Mouse (Mus musculus) kidney, adult 2 months (tissue): ENCODE results near the gene Trpc4ap.

Source experiments
- CTCF ChIP-seq: fragments of 200-500 bp; conservative IDR thresholded peaks from 2 replicates; pipeline ENCODE4 v1.5.1; 2011; ENCODE audit warnings: low read depth, mild to moderate bottlenecking, control low read depth, low read length, moderate library complexity, mixed read lengths; ENCODE audit not compliant: insufficient read depth, insufficient read length
- POLR2A ChIP-seq: fragments of 200-500 bp; IDR thresholded peaks from one replicate; pipeline ENCODE4 v1.6.1; 2011; ENCODE audit warnings: low read depth, low read length, control low read depth

DNA sequence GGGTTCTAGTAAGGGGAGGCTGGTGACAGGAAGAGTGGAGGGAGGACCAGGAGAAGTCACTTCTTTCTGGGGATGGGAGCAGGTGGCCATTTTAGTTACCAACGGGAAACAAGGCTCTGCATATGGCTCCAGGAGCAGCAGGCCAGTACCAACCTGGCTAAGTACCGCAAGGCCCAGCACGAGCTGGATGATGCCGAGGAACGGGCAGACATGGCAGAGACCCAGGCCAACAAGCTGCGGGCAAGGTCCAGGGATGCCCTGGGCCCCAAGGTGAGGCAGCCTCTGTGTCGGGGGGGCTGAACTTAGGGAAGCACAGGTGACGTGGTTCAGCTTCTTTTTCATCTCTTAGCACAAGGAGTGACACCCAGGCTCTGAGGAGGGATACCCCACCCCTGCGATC, 58.5 kb downstream of the Trpc4ap start:
- TF ChIP-seq CTCF (no peak), POLR2A (no peak)
